Mouse (Mus musculus): ENCODE results near the gene Vasp.

Gene Vasp

GRCm38 (mm10) chr7:19270509-19271237 is 944 bp downstream of the Vasp start:
- no peak for DNase-seq (ENCODE audit: low spot score)

- DNase-seq (ENCODE audit: low spot score): no peak
These were observed 1.7 kb downstream of the Vasp start for GRCm38 (mm10) chr7:19269721-19270441.

GRCm38 (mm10) chr7:19268993-19269681 is 2.5 kb downstream of the Vasp start:
- no peak for DNase-seq (ENCODE audit: low spot score)

GRCm38 (mm10) chr7:19267051-19267450 is 4.6 kb downstream of the Vasp start:
- no peak for DNase-seq (ENCODE audit: low spot score)

GRCm38 (mm10) chr7:19265928-19266822 is 5.4 kb downstream of the Vasp start:
- DNase-seq (ENCODE audit: low spot score): no peak

- peak; percentile 66 for DNase-seq (ENCODE audit: low spot score)
These were observed 6.5 kb downstream of the Vasp start for GRCm38 (mm10) chr7:19265147-19265546.

GRCm38 (mm10) chr7:19258336-19258735 is 13.3 kb downstream of the Vasp start:
- no peak for DNase-seq (ENCODE audit: low spot score)

GRCm38 (mm10) chr7:19257390-19258022 is 14.1 kb downstream of the Vasp start:
- peak; percentile 92 for DNase-seq (ENCODE audit: low spot score)

GRCm38 (mm10) chr7:19256567-19256966 is 15.1 kb downstream of the Vasp start:
- DNase-seq (ENCODE audit: low spot score): no peak

- no peak for DNase-seq (ENCODE audit: low spot score)
These were observed 16.2 kb downstream of the Vasp start for GRCm38 (mm10) chr7:19255395-19255794.

GRCm38 (mm10) chr7:19253437-19253836 is 18.2 kb downstream of the Vasp start:
- DNase-seq (ENCODE audit: low spot score): no peak

- no peak for DNase-seq (ENCODE audit: low spot score)
These were observed 19.5 kb downstream of the Vasp start for GRCm38 (mm10) chr7:19252078-19252477.

- DNase-seq (ENCODE audit: low spot score): no peak
These were observed 24.1 kb downstream of the Vasp start for GRCm38 (mm10) chr7:19247511-19247910.

- peak; percentile 61 for DNase-seq (ENCODE audit: low spot score)
These were observed 24.8 kb downstream of the Vasp start for GRCm38 (mm10) chr7:19246855-19247254.

GRCm38 (mm10) chr7:19245083-19245482 is 26.5 kb downstream of the Vasp start:
- DNase-seq (ENCODE audit: low spot score): no peak

GRCm38 (mm10) chr7:19243858-19244257 is 27.8 kb downstream of the Vasp start:
- DNase-seq (ENCODE audit: low spot score): no peak

GRCm38 (mm10) chr7:19242005-19242404 is 29.6 kb downstream of the Vasp start:
- DNase-seq (ENCODE audit: low spot score): no peak

- no peak for DNase-seq (ENCODE audit: low spot score)
These were observed 30.6 kb downstream of the Vasp start for GRCm38 (mm10) chr7:19240905-19241463.

GRCm38 (mm10) chr7:19239986-19240385 is 31.6 kb downstream of the Vasp start:
- DNase-seq (ENCODE audit: low spot score): peak; percentile 74

- DNase-seq (ENCODE audit: low spot score): peak; percentile 96
These were observed 32.2 kb downstream of the Vasp start for GRCm38 (mm10) chr7:19239423-19239822.

GRCm38 (mm10) chr7:19238344-19238743 is 33.3 kb downstream of the Vasp start:
- DNase-seq (ENCODE audit: low spot score): no peak

Data from c-Kit-positive CD71-positive TER-119-positive erythroid progenitor cells, embryonic 14.5 days (primary cell).